Mouse (Mus musculus) cortical plate, adult 2 months (tissue): ENCODE data around the gene 1700030J22Rik. TPM values are rescaled to one million over a fixed set of nuclear protein-coding genes. Genes with fewer than 3 reads are reported as not detected.
A peak's percentile ranks its signal among the peaks of the same experiment; 100 is the strongest.

Experiments used
- H3K27ac ChIP-seq: fragments of 200-500 bp; 2 replicates; pipeline ENCODE4 v1.5.1; 2012; ENCODE audit warnings: low read length, control low read depth, inconsistent platforms; ENCODE audit not compliant: insufficient read depth
- H3K4me1 ChIP-seq: fragments of 200-500 bp; 2 replicates; pipeline ENCODE4 v1.6.1; 2011; ENCODE audit warnings: low read length; ENCODE audit not compliant: control insufficient read depth, insufficient read depth
- H3K4me3 ChIP-seq: fragments of 200-500 bp; 2 replicates; pipeline ENCODE4 v1.5.1; 2011; ENCODE audit warnings: mild to moderate bottlenecking, low read length, control low read depth; ENCODE audit not compliant: insufficient read depth
- CTCF ChIP-seq: fragments of 200-500 bp; IDR thresholded peaks from 2 replicates; pipeline ENCODE4 v1.5.1; 2011; ENCODE audit warnings: mild to moderate bottlenecking, control low read depth, low read length; ENCODE audit not compliant: insufficient read depth; ENCODE audit errors: extremely low read depth
- POLR2A ChIP-seq: fragments of 200-500 bp; IDR thresholded peaks from 2 replicates; pipeline ENCODE4 v1.6.1; 2011; ENCODE audit warnings: mild to moderate bottlenecking, low read length, control low read depth; ENCODE audit not compliant: insufficient read depth; ENCODE audit errors: extremely low read depth
- polyA plus RNA-seq: library from polyadenylated mRNA; depleted of rRNA; stranded (reverse); fragments of >200 nt; gene quantifications from 2 replicates; pipeline ENCODE4 v1.2.3, GENCODE M21; 2012

Gene 1700030J22Rik
- polyA plus RNA-seq, 1 experiment, result 7.2 TPM

- H3K27ac ChIP-seq, result no peak overlapping the region
- TF ChIP-seq CTCF (no peak), POLR2A (no peak)
- no peak overlapping the region for H3K4me3 ChIP-seq
- H3K4me1 ChIP-seq, result peaks cover 3% of the 10 kb centered on the region; the same call in 1 of the 2 replicates
Observed at GRCm38 (mm10) chr8:116954415-116954814, 24.3 kb downstream of the 1700030J22Rik start.

DNA sequence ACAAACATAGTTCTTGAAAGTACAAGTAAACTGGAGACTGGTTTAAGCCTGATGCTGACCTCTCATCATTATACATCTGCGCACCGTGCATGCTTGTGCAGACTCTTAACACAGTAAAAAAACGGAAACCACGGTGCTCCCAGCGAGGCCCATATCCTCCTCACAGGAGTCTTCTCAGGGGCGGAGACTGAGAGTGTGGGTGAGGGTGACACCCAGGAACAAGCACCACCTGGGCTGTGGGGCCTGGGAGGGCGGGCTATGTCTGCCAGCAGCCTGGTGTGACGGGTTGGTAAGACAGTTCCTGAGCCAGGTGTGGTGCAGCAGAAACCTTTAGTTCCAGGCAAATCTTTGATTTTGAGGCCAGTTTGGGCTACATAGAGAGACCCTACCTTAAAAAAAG lies 26.3 kb downstream of the 1700030J22Rik start:
- no peak overlapping the region for H3K4me3 ChIP-seq
- H3K27ac ChIP-seq, result no peak overlapping the region

DNA sequence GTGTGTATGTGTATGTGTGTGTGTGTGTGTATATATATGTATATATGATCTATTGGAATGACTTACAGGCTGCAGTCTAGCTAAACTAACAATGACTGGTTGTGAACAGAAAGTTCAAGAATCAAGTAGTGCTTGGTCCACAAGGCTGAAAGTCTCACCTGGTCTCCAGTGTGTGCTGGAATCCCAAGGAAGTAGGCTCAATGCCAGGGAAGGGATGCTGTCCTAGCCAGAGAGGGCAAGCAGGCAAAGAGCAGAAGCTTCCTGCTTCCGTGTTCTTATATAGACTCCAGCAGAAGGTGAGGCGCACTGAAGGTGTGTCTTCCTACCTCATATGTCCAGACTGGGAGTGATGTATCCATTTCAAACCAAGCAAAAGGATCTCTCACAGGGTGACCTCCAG lies 27.0 kb downstream of the 1700030J22Rik start:
- Histone ChIP-seq H3K4me1 (peaks cover 3% of the 10 kb centered on the region; the same call in 1 of the 2 replicates), H3K27ac (no peak overlapping the region), H3K4me3 (no peak overlapping the region)
- TF ChIP-seq POLR2A (no peak), CTCF (no peak)

More for the DNA sequence above, 26.3 kb downstream of the 1700030J22Rik start:
- peaks cover 3% of the 10 kb centered on the region; the same call in 1 of the 2 replicates for H3K4me1 ChIP-seq
- no peak for TF ChIP-seq CTCF
- no peak for TF ChIP-seq POLR2A

- H3K27ac ChIP-seq, result no peak overlapping the region
- no peak overlapping the region for H3K4me3 ChIP-seq
- TF ChIP-seq CTCF, result no peak
- TF ChIP-seq POLR2A, result no peak
- peaks cover 3% of the 10 kb centered on the region; the same call in 1 of the 2 replicates for H3K4me1 ChIP-seq
Observed at GRCm38 (mm10) chr8:116951369-116951768, 27.4 kb downstream of the 1700030J22Rik start.

DNA sequence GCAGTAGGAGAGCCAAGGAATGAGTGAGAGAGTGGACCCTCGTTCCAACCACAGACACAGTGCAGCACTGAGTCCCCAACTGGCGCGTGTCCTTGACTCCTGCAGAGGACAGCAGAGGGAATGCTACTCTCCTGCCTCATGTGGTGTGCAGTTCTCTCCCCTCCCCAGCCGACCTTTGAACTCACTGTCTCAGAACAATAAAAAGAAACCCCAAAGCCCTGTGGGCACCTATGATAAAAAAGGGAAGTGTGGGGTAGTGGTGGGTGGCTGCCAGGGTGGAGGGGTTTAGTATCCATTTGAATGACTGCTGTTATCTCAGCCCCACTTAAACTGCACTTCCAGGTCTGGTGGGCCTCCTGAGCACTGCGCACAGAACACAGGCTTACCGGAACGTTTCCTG lies 31.2 kb downstream of the 1700030J22Rik start:
- Histone ChIP-seq H3K4me1 (peaks cover 7% of the 10 kb centered on the region), H3K4me3 (no peak overlapping the region), H3K27ac (no peak overlapping the region)
- TF ChIP-seq CTCF, result no peak
- no peak for TF ChIP-seq POLR2A

DNA sequence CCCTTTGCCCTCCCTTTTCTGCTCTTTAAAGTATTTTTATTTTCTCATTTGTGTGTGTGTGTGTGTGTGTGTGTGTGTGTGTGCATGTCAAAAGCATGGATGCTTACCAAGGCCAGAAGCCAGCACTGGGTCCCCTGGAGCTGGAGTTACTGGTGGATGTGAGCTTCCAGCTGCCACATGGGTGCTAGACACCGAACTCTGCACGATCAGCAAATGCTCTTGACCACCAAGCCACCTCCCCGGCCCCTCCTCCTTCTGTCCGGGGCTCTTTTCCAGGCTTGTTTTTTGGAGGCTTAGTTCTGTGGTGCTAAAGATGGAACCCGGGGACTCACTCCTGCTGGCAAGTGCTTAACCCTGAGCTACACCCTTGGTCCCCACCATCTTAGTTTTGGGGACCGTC lies 31.9 kb downstream of the 1700030J22Rik start:
- TF ChIP-seq POLR2A (no peak), CTCF (no peak)
- Histone ChIP-seq H3K4me1 (peaks cover 7% of the 10 kb centered on the region), H3K27ac (peak overlapping the region; percentile 53; the same call in 1 of the 2 replicates), H3K4me3 (peak overlapping the region; percentile 20)

DNA sequence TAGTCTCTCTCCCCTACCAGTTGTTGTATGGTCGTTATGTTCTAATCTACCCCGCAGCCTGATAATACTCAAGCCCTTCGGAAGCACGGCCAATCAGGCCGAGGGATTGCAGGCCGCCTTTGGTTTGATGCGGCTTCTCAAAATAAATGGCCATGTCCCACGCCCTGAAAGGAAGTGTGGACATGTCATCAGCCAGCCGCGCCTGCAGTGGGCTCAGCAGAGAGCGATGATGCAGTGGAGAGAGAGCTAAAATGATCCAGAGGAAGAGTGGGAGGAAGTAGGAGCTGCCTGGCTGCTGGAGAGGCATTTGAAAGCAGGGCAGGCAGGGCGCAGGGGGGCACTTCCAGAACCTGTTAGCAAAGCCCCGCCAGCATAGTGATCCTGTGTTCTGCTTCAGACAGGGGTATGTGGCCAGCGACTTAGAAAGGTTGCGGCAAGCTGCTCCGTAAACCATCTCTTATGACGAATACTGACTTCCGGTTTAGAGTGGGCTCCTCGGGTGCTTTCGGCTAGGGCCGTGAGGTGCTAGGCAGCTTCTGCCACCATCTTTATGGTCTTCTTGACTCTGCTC lies 32.4 kb downstream of the 1700030J22Rik start:
- no peak for TF ChIP-seq CTCF
- peak; percentile 57; the same call in 1 of the 2 replicates for TF ChIP-seq POLR2A
- peak overlapping the region; percentile 20 for H3K4me3 ChIP-seq
- H3K4me1 ChIP-seq, result peaks cover 7% of the 10 kb centered on the region
- H3K27ac ChIP-seq, result peak overlapping the region; percentile 53

DNA sequence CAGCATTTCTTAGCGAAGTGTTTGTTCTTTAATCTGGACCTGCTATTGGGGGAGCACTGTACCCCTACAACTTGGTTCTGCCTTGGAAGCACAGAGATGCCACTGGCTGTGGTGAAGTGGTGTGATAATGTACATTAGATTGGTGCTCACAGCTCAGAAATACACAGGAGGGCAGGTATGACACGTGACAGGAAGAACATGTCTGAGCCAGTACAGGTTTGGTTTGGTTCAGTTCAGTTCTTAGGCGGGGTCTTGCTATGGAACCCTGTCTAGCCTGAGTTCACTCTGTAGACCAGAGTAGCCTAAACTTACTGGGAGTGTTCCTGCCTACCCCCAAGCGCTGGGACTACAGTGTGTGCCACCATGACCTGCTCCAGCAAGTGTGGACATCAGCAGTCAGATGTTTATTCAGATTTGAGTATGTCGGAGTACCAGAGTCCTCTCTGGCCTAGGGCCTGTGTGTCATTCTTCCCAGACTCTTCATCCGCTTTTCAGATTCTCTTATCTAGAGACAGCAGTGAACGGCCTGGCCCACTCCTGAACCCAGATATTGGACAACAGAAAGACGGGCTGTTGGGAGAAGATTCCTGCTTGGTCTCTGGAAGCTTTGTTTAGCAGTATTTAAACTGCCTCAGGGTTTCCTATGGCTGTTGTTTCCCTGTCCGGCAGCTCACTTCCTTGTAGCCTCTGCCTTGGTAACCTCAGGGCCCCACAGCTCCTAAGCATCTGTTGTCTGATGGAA lies 33.4 kb downstream of the 1700030J22Rik start:
- H3K4me1 ChIP-seq, result peaks cover 7% of the 10 kb centered on the region
- TF ChIP-seq POLR2A (no peak), CTCF (no peak)
- 0 out of 2 replicates have a peak overlapping the region, but pooled peaks have one; percentile 15 for H3K27ac ChIP-seq
- peak overlapping the region; percentile 69; the same call in 1 of the 2 replicates for H3K4me3 ChIP-seq

DNA sequence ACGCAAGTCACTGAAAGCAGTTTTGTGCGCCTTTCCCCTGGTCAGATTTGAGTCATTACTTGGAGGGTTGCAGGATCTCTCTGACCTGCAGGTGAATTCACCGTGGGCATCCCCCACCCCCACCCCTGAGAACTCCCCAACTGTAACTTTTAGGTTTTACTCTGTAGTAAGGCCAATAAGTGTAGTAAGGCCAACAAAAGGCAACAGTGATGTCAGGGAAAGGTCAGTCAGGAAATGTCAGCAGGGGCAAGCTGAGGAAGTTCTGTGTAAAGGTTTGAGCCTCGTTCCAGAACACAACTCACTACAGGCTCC lies 34.4 kb downstream of the 1700030J22Rik start:
- Histone ChIP-seq H3K4me1 (peaks cover 7% of the 10 kb centered on the region), H3K4me3 (peak overlapping the region; percentile 69), H3K27ac (0 out of 2 replicates have a peak overlapping the region, but pooled peaks have one; percentile 15)
- no peak for TF ChIP-seq POLR2A
- TF ChIP-seq CTCF, result no peak
